ENCODE assay signal across 9 mouse cellular contexts in the genomic region with DNA sequence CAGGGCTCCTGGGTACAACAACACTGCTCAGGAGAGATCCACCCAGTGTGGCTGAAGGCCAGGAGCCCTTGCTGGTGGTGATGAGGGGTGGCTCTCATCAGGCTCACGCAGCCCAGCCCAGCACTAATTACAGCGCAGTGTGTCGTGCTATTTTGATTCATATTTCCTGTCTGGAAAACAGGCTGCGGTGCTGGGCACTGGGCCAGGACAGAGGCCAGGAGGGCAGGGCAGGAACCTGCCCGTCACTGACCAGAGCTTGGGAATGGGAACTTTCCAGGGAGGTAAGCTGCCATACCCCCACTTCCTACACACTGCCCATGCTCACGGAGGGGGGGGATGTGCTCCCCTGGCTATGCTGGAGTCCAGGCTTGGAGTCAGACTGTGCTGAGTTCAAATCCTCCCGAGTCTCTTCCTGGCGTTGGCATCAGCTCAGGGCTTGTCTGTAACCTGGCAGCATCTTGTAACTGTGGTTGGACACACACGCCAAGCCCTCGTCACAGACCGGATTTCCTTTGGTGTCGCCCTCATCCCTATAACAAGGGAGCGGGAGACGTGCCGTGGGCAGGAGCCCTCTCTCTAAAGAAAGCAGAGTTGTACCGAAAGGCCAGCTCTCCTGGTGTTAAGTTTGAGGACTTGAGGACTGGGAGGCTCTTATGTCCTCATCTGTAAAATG.
DNase-seq lines count a peak whose midpoint lies in the region; ATAC-seq lines count a peak whose summit lies in the region.
"Had no signal": no experiment of that assay in that cellular context is flagged by ENCODE, and none has a peak within 500 bp of the region (broad histone marks: within the 10 kb centered on the region; RNA-seq: fewer than 3 reads in every experiment).

No protein-coding gene starts in this region.

- H3K27me3 ChIP-seq in hindbrain, embryonic 10.5 days (ENCODE audit: insufficient read depth, poor library complexity, severe bottlenecking) = peaks cover under 1% of the 10 kb centered on the region
- no peaks in the 10 kb centered on the region for H3K27me3 ChIP-seq in hindbrain, embryonic 12.5 days
- H3K27me3 ChIP-seq: midbrain, embryonic 12.5 days had no signal

- H3K9ac ChIP-seq in hindbrain, embryonic 12.5 days = no peak overlapping the region
- H3K9ac ChIP-seq: midbrain, embryonic 12.5 days had no signal

- peak overlapping the region; percentile 23; the same call in 1 of the 2 replicates for H3K27ac ChIP-seq in hindbrain, embryonic 10.5 days
- H3K27ac ChIP-seq in hindbrain, embryonic 12.5 days = no peak overlapping the region
- H3K27ac ChIP-seq: midbrain, embryonic 12.5 days had no signal

- no peaks in the 10 kb centered on the region for H3K36me3 ChIP-seq in hindbrain, embryonic 10.5 days
- no peaks in the 10 kb centered on the region for H3K36me3 ChIP-seq in hindbrain, embryonic 12.5 days
- H3K36me3 ChIP-seq: midbrain, embryonic 12.5 days had no signal

- 86% methylated on average over 16 of the region's 16 CpGs for WGBS in hindbrain, embryonic 10.5 days
- 82% methylated on average over 16 of the region's 16 CpGs for WGBS in hindbrain, embryonic 12.5 days

- ATAC-seq in hindbrain, embryonic 12.5 days (ENCODE audit: low FRiP score) = no peak
- ATAC-seq in activated CD4-positive, CD25-positive, alpha-beta regulatory T cell, adult 4 months = no peak
- ATAC-seq in megakaryocyte, adult 5-6 weeks (ENCODE audit: poor library complexity, severe bottlenecking) = no peak

- DNase-seq in hindbrain, embryonic 10.5 days (ENCODE audit: low spot score) = no peak
- DNase-seq in heart, adult 11 months = peak; percentile 98
- DNase-seq in kidney, adult 9 months = peak; percentile 87
- DNase-seq in lung, postnatal 4 days = peak; percentile 80 to 87
- DNase-seq in spleen, adult 18-20 months = no peak

- no peaks in the 10 kb centered on the region for H3K9me3 ChIP-seq in hindbrain, embryonic 10.5 days
- H3K9me3 ChIP-seq in hindbrain, embryonic 12.5 days (replicated peaks) = no peaks in the 10 kb centered on the region
- H3K9me3 ChIP-seq: midbrain, embryonic 12.5 days had no signal

- peaks cover 21% of the 10 kb centered on the region for H3K4me1 ChIP-seq in hindbrain, embryonic 10.5 days (replicated peaks)
- H3K4me1 ChIP-seq in hindbrain, embryonic 12.5 days = no peaks in the 10 kb centered on the region
- H3K4me1 ChIP-seq: midbrain, embryonic 12.5 days had no signal

- H3K4me2 ChIP-seq in hindbrain, embryonic 12.5 days (replicated peaks) = no peak overlapping the region
- H3K4me2 ChIP-seq: midbrain, embryonic 12.5 days had no signal

- H3K4me3 ChIP-seq in hindbrain, embryonic 10.5 days = no peak overlapping the region
- H3K4me3 ChIP-seq in hindbrain, embryonic 12.5 days = no peak overlapping the region
- H3K4me3 ChIP-seq: midbrain, embryonic 12.5 days had no signal

Comparison
In these comparisons a context has a peak if more than half of its experiments do, and no peak if none do; other contexts are left out.
1. DNase-seq: peak in heart, adult 11 months (single experiment), kidney, adult 9 months (single experiment) and lung, postnatal 4 days (2 of 2); none in hindbrain, embryonic 10.5 days (single experiment) and spleen, adult 18-20 months (0 of 2).